Mouse (Mus musculus) hindbrain, embryonic 11.5 days (tissue): Measurements from ENCODE around the gene Kras. TPM values are rescaled to one million over a fixed set of nuclear protein-coding genes. Genes with fewer than 3 reads are reported as not detected.

ENCODE experiments used
- ATAC-seq: fragments of 200-750 bp; cut with Nextera tagmentation; 2 replicates; pipeline ENCODE4 v1.8.0; 2017; ENCODE audit warnings: mild to moderate bottlenecking, moderate TSS enrichment, moderate library complexity; ENCODE audit not compliant: low FRiP score
- DNase-seq: peaks from one replicate; pipeline ENCODE4 v3.0.0-alpha.2; 2015; ENCODE audit warnings: low spot score
- H3K27ac ChIP-seq: fragments of 300-500 bp; sonication (generic); 2 replicates; pipeline ENCODE4 v1.5.1; 2014; ENCODE audit warnings: mild to moderate bottlenecking, low read depth, low read length
- H3K27me3 ChIP-seq: fragments of 300-500 bp; sonication (generic); 2 replicates; pipeline ENCODE4 v1.6.1; 2014; ENCODE audit warnings: mild to moderate bottlenecking, low read length, moderate library complexity, mixed read lengths; ENCODE audit not compliant: control insufficient read depth, insufficient read depth
- H3K36me3 ChIP-seq: fragments of 300-500 bp; sonication (generic); 2 replicates; pipeline ENCODE4 v1.6.1; 2014; ENCODE audit warnings: mild to moderate bottlenecking, low read length, moderate library complexity, mixed read lengths; ENCODE audit not compliant: control insufficient read depth, insufficient read depth
- H3K4me1 ChIP-seq: fragments of 300-500 bp; sonication (generic); replicated peaks from 2 replicates; pipeline ENCODE4 v1.6.1; 2014; ENCODE audit warnings: low read length, mixed read lengths; ENCODE audit not compliant: control insufficient read depth, insufficient read depth
- H3K4me2 ChIP-seq: fragments of 300-500 bp; sonication (generic); replicated peaks from 2 replicates; pipeline ENCODE4 v1.6.1; 2014; ENCODE audit warnings: mild to moderate bottlenecking, low read depth, low read length
- H3K4me3 ChIP-seq: fragments of 300-500 bp; sonication (generic); 2 replicates; pipeline ENCODE4 v1.5.1; 2014; ENCODE audit warnings: low read depth, low read length
- H3K9ac ChIP-seq: fragments of 300-500 bp; sonication (generic); 2 replicates; pipeline ENCODE4 v1.6.1; 2014; ENCODE audit warnings: low read depth, low read length
- H3K9me3 ChIP-seq: fragments of 300-500 bp; sonication (generic); 2 replicates; pipeline ENCODE4 v1.6.1; 2016; ENCODE audit warnings: low read length; ENCODE audit not compliant: control insufficient read depth
- WGBS: fragments of 180-500 bp; shearing (Covaris S2); extraction: QIAGEN DNeasy Blood & Tissue Kit; methylation state at CpG from one replicate; pipeline ENCODE4 v1.1.7; 2014; 5-methylcytosine and 5-hydroxymethylcytosine counted together
- polyA plus RNA-seq: library from polyadenylated mRNA; unstranded; fragments of >200 nt; fragmentation: Nextera tagmentation; extraction: Ambion mirVana; gene quantifications from 2 replicates; pipeline ENCODE4 v1.2.1, GENCODE M21; 2014

The Kras gene
- polyA plus RNA-seq, 1 experiment from 2014 or later: 129 TPM

GRCm38 (mm10) chr6:145277138-145277763 is 27.2 kb upstream of the Kras start:
- H3K4me1 ChIP-seq: 0 out of 2 replicates have a peak, but pooled peaks cover 3% of the 10 kb centered on the region
- no peaks in the 10 kb centered on the region for H3K9me3 ChIP-seq
- no peaks in the 10 kb centered on the region for H3K36me3 ChIP-seq
- ATAC-seq (no peak), DNase-seq (no peak)
- H3K27me3 ChIP-seq: no peaks in the 10 kb centered on the region
- no peak overlapping the region for H3K27ac ChIP-seq
- H3K9ac ChIP-seq: no peak overlapping the region
- H3K4me2 ChIP-seq: no peak overlapping the region
- H3K4me3 ChIP-seq: no peak overlapping the region
- 50% methylated on average over 9 of the region's 9 CpGs for WGBS

- Histone ChIP-seq H3K27me3 (no peaks in the 10 kb centered on the region), H3K36me3 (no peaks in the 10 kb centered on the region), H3K27ac (no peak overlapping the region), H3K9me3 (no peaks in the 10 kb centered on the region), H3K4me1 (0 out of 2 replicates have a peak, but pooled peaks cover 3% of the 10 kb centered on the region), H3K9ac (no peak overlapping the region), H3K4me3 (peak overlapping the region; percentile 18; the same call in 1 of the 2 replicates), H3K4me2 (peak overlapping the region; percentile 38)
- ATAC-seq: peak; percentile 83
- DNase-seq: peak; percentile 75
- WGBS: 5% methylated on average over 17 of the region's 17 CpGs
Measured at GRCm38 (mm10) chr6:145276265-145276780, 26.3 kb upstream of the Kras start.

- ATAC-seq: no peak
- peak overlapping the region; percentile 38 for H3K4me2 ChIP-seq
- no peaks in the 10 kb centered on the region for H3K27me3 ChIP-seq
- H3K27ac ChIP-seq: no peak overlapping the region
- H3K36me3 ChIP-seq: no peaks in the 10 kb centered on the region
- 50% methylated on average over 6 of the region's 6 CpGs for WGBS
- no peaks in the 10 kb centered on the region for H3K9me3 ChIP-seq
- 0 out of 2 replicates have a peak, but pooled peaks cover 3% of the 10 kb centered on the region for H3K4me1 ChIP-seq
- H3K9ac ChIP-seq: no peak overlapping the region
- H3K4me3 ChIP-seq: 0 out of 2 replicates have a peak overlapping the region, but pooled peaks have one; percentile 18
- no peak for DNase-seq
Measured at GRCm38 (mm10) chr6:145275586-145276219, 25.7 kb upstream of the Kras start.

GRCm38 (mm10) chr6:145273971-145274620 is 24.1 kb upstream of the Kras start:
- Histone ChIP-seq H3K36me3 (no peaks in the 10 kb centered on the region), H3K9me3 (no peaks in the 10 kb centered on the region), H3K4me1 (0 out of 2 replicates have a peak, but pooled peaks cover 3% of the 10 kb centered on the region), H3K4me2 (no peak overlapping the region), H3K27ac (no peak overlapping the region), H3K9ac (no peak overlapping the region), H3K27me3 (no peaks in the 10 kb centered on the region), H3K4me3 (no peak overlapping the region)
- ATAC-seq (no peak), DNase-seq (no peak)
- 80% methylated on average over 12 of the region's 12 CpGs for WGBS

- no peak overlapping the region for H3K27ac ChIP-seq
- H3K4me3 ChIP-seq: no peak overlapping the region
- H3K9me3 ChIP-seq: no peaks in the 10 kb centered on the region
- H3K4me1 ChIP-seq: 0 out of 2 replicates have a peak, but pooled peaks cover 3% of the 10 kb centered on the region
- DNase-seq: no peak
- no peak overlapping the region for H3K4me2 ChIP-seq
- 85% methylated on average over 10 of the region's 10 CpGs for WGBS
- H3K27me3 ChIP-seq: no peaks in the 10 kb centered on the region
- no peak overlapping the region for H3K9ac ChIP-seq
- no peaks in the 10 kb centered on the region for H3K36me3 ChIP-seq
- ATAC-seq: no peak
Measured at GRCm38 (mm10) chr6:145272142-145272937, 22.3 kb upstream of the Kras start.

- Histone ChIP-seq H3K4me3 (no peak overlapping the region), H3K36me3 (no peaks in the 10 kb centered on the region), H3K9ac (no peak overlapping the region)
Measured at GRCm38 (mm10) chr6:145269313-145269845, 19.3 kb upstream of the Kras start.

GRCm38 (mm10) chr6:145267692-145268091 is 17.7 kb upstream of the Kras start:
- 91% methylated on average over 6 of the region's 6 CpGs for WGBS
- Histone ChIP-seq H3K9ac (no peak overlapping the region), H3K4me3 (no peak overlapping the region), H3K4me1 (no peaks in the 10 kb centered on the region), H3K4me2 (no peak overlapping the region), H3K9me3 (no peaks in the 10 kb centered on the region), H3K36me3 (no peaks in the 10 kb centered on the region), H3K27me3 (no peaks in the 10 kb centered on the region), H3K27ac (no peak overlapping the region)
- no peak for DNase-seq
- no peak for ATAC-seq

More at GRCm38 (mm10) chr6:145269313-145269845, 19.3 kb upstream of the Kras start:
- no peak overlapping the region for H3K27ac ChIP-seq
- no peak overlapping the region for H3K4me2 ChIP-seq
- H3K4me1 ChIP-seq: no peaks in the 10 kb centered on the region
- H3K27me3 ChIP-seq: no peaks in the 10 kb centered on the region
- ATAC-seq (no peak), DNase-seq (no peak)
- H3K9me3 ChIP-seq: no peaks in the 10 kb centered on the region
- 89% methylated on average over 4 of the region's 4 CpGs for WGBS

- Histone ChIP-seq H3K9me3 (no peaks in the 10 kb centered on the region), H3K27me3 (no peaks in the 10 kb centered on the region), H3K27ac (no peak overlapping the region), H3K4me2 (no peak overlapping the region), H3K4me3 (no peak overlapping the region), H3K4me1 (0 out of 2 replicates have a peak, but pooled peaks cover 2% of the 10 kb centered on the region), H3K36me3 (no peaks in the 10 kb centered on the region), H3K9ac (no peak overlapping the region)
- ATAC-seq (no peak), DNase-seq (no peak)
- 83% methylated on average over 7 of the region's 7 CpGs for WGBS
Measured at GRCm38 (mm10) chr6:145262314-145262713, 12.3 kb upstream of the Kras start.
